Mouse (Mus musculus): ENCODE data around the gene Slc7a8.
"Not testable (repeated sequence)": the region's sequence is repeated elsewhere in the genome, so short reads cannot be mapped to it uniquely, and the experiment has no call there.

The Slc7a8 gene

DNA sequence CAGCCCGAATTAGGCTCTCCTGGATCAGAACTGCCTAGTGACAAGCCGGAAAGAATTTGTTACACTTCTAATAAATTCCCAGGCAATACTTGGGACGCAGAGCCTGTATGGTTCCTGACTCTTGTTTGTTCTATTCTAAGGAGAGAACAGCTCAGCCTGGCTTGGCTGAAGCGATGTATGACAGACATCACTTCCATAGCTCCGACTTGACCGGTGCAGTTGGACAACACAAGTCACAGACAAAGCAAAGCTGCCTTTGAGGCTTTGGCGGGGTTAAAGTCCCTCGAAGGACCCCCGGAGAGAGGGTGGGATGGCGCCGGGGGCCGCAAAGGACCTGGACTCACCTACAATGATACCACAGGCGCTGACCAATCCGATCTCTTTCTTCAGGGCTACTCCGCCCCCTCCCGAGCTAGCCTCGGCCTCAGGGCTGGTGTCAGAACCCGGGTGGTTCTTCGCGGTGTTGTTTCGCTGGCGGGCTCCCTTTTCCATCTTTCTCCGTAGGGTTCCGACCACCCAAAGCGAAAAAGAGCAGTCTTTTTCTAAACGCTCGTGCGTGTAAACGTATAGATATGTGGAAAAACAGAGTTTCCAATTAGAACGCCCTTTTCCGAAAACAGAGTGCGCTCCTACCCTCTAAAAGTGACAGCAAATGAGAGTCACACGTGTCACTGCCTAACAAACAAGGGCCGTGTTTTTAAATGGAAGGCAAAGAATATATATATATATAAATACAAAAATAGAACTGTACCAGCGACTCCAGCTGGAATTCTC lies 723 bp downstream of the Slc7a8 start:
- no peak for DNase-seq (ENCODE audit: low spot score in 2 of 2)

GRCm38 (mm10) chr14:54780084-54780483 lies 1.7 kb downstream of the Slc7a8 start:
- DNase-seq (ENCODE audit: low spot score in 2 of 2), result no peak

DNA sequence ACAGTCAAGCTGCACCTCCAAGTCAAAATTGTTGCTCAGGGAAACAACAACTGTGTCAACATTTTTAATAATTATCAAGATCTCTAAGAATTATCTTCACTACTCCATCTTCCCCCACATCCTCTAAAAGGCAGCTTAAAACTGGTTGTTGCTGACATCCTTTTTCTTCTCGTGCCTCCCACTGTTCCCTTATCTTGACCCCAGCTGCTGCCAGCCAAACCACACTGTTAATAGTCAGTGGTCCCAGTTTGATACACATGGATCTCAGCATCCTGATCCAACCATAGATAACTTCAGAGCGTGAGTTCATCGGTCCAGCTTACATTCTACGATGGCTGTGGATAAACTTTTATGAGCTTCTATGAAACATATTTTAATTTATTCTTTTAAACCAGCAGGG lies 3.9 kb downstream of the Slc7a8 start:
- DNase-seq (ENCODE audit: low spot score in 2 of 2), result no peak

- no peak for DNase-seq (ENCODE audit: low spot score in 2 of 2)
Observed at GRCm38 (mm10) chr14:54776768-54777167, 5.0 kb downstream of the Slc7a8 start.

DNA sequence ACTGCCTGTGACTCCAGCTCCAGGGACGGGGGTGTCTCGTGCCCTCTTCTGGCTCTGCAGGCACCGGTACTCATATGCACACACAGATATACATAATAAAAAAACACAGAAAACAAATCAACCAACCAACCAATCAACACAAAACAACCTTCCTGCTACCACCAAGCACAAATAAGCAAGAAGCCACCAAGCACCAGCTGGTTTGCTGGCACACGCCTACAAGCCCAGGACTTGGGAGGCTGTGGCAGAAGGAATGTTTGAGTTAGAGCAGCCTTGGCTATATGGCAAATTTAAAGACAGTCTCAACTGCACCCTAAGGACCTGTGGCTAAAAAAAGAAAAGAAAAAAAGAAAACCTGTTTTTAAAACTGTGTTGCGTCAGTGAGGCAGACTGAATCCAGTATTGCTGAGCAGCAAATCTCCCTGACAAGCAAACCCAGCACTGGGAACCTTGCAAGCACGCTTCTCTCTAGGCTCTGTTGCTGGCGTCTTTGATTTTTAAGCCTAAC lies 6.2 kb downstream of the Slc7a8 start:
- DNase-seq (ENCODE audit: low spot score in 2 of 2), result no peak

DNA sequence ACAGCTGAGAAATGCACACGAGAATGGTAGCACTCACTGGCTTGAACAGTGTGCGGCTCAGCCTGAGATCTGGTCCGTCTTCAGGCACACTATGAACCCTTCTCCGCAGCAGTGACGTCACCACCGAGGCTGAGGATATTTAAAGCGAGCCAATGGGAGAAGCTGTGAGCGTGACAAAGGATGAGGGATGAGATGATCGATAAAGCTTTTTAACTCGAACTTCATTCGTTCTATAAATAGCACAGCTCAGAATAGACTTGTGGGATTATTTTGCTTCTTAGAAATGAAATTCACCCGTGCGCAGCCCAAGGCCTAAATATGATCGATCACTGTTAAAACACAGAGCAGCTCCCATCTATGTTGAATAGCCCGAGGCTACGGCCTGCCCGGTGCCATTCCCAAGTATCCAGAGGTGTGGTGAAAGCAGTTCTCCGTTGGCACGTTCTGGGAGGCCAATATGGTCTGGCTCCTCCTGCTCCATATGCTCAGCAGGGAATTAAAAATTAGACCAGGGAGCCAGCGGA lies 9.4 kb downstream of the Slc7a8 start:
- no peak for DNase-seq (ENCODE audit: low spot score in 2 of 2)

DNA sequence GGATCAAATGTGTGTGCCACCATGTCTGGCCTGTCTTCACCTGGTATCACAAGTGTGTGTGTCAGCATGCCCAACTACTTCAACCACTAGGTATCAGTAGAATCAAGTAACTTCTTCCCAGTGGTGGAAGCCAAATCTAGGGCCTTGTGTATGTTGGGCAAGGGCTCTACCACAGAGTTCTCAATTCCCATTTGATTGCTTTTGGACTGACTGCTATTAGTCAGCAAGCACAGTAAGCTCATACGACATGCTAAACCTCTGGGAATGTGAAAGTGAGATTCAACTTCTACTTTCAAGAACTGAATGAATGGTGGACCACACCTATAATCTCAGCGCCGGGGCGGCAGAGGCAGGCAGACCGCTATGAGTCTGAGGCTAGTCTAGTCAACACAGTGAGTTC lies 11.4 kb downstream of the Slc7a8 start:
- DNase-seq (ENCODE audit: low spot score in 2 of 2), result no peak

DNA sequence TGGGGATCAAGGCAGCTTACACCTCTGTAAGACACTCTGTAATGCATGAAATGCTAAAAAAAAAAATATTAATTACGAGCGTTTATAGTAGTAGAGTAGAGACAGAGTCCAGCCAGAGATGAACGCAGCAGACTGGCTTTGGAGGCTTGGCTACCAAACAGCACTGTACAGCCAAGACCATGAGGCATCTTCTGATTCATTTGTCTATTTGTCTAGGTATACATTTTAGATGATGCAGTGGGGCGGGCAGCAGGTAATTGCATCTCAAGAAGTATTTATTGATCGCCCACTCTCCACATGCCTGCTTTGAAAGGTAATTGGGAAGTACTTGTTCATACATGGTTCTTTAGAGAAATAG lies 12.7 kb downstream of the Slc7a8 start:
- no peak for DNase-seq (ENCODE audit: low spot score in 2 of 2)

- no peak for DNase-seq (ENCODE audit: low spot score in 2 of 2)
Observed at GRCm38 (mm10) chr14:54768314-54769067, 13.3 kb downstream of the Slc7a8 start.

GRCm38 (mm10) chr14:54766937-54767336 lies 14.8 kb downstream of the Slc7a8 start:
- DNase-seq (ENCODE audit: low spot score in 2 of 2), result not testable (repeated sequence)

DNA sequence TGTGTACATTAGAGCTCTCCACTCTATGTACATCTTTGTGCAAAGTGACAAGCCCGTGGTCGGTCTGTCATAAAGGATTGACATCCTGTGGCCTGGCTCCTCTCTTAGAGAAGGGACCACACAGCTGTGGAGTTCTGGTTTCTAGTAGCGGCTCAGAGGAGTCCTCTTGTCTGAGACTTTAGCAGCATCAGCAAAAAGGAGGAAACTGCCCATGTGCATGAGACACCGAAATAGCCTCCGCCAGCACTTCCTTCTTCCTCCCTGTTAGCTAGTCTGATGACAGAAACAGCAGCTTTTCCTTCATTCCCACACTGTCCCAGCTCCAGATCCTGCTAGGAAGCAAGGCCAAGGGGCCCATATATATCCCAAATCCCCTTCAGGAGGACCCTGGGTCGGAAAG lies 25.4 kb downstream of the Slc7a8 start:
- DNase-seq (ENCODE audit: low spot score in 2 of 2), result no peak

GRCm38 (mm10) chr14:54754602-54755018 lies 27.1 kb downstream of the Slc7a8 start:
- DNase-seq (ENCODE audit: low spot score in 2 of 2), result no peak

- DNase-seq (ENCODE audit: low spot score in 2 of 2), result no peak
Observed at GRCm38 (mm10) chr14:54753986-54754601, 27.7 kb downstream of the Slc7a8 start.

GRCm38 (mm10) chr14:54752938-54753337 lies 28.8 kb downstream of the Slc7a8 start:
- DNase-seq (ENCODE audit: low spot score in 2 of 2), result no peak

- DNase-seq (ENCODE audit: low spot score in 2 of 2), result no peak
Observed at GRCm38 (mm10) chr14:54751768-54752167, 30.0 kb downstream of the Slc7a8 start.

- DNase-seq (ENCODE audit: low spot score in 2 of 2), result no peak
Observed at GRCm38 (mm10) chr14:54749238-54749637, 32.5 kb downstream of the Slc7a8 start.

- DNase-seq (ENCODE audit: low spot score in 2 of 2), result no peak
Observed at GRCm38 (mm10) chr14:54747942-54748917, 33.5 kb downstream of the Slc7a8 start.

GRCm38 (mm10) chr14:54746038-54746437 lies 35.7 kb downstream of the Slc7a8 start:
- DNase-seq (ENCODE audit: low spot score in 2 of 2), result no peak

DNA sequence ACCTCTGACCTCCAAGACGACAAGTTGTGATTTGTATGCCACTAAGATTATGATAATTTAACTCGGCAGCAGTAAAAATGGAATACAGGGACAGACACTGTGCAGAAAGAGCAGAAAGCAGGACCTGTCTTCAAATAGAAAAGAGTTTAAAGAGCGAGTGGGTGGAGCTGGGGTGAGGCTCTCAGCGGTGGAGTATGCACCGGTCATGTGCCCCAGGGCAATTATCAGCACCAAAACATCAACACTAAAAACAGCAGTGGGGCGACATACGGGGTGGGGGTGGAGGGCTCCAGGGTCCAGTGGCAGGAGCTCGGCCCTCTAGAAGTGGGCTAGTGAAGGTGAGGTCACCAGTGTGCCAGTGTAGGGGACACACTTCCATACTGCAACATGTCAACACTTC lies 37.3 kb downstream of the Slc7a8 start:
- no peak for DNase-seq (ENCODE audit: low spot score in 2 of 2)

DNA sequence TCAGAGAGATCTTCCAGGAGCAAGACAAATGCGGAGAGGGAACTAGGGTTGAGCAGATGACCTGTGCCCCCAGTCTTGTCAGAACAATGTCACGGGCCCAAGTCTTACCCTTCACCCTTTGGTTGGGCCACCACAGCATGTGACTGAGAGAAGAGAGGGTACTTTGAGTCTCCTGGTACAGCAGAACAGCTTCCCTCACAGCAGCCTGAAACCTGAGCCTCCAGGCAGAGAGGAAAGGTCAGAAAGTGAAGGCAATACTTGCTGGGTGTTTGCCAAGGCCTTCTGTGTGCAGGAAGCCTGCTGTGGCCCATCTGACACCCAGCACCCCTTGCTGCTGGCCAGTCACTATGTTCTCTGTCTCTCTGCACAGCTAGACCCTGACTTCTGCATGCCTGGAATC lies 39.4 kb downstream of the Slc7a8 start:
- no peak for DNase-seq (ENCODE audit: low spot score in 2 of 2)

DNA sequence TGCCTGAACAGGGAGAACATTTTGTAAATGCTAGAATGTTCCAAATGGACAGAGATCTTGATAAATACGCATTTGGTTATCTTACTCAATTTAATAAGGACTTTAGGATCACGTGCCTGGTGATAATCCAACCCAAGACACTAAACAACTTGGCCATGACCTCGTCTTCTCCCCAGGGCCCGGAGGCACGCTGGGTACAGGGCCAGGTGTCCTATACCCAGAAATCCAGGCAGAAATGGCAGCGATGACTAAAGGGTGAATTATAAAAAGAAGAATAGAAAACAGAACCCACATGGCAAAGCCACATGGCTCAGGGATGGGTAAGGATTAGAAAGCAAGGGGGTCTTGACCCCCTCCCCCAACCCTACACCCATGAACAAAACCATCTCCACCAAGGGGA lies 40.0 kb downstream of the Slc7a8 start:
- DNase-seq (ENCODE audit: low spot score in 2 of 2), result no peak
